Mouse (Mus musculus) heart, embryonic 12.5 days (tissue): ENCODE measurements around the gene Emc6. TPM values are rescaled to one million over a fixed set of nuclear protein-coding genes. Genes with fewer than 3 reads are reported as not detected.
A peak's percentile ranks its signal among the peaks of the same experiment; 100 is the strongest.

Source experiments
- ATAC-seq: fragments of 200-750 bp; cut with Nextera tagmentation; 2 replicates; pipeline ENCODE4 v1.8.0; 2017; ENCODE audit warnings: moderate TSS enrichment, moderate library complexity; ENCODE audit not compliant: insufficient number of reproducible peaks, low FRiP score
- H3K27ac ChIP-seq: fragments of 300-500 bp; sonication (generic); 2 replicates; pipeline ENCODE4 v1.5.1; 2016; ENCODE audit warnings: mild to moderate bottlenecking, moderate library complexity; ENCODE audit not compliant: poor library complexity, severe bottlenecking
- H3K27me3 ChIP-seq: fragments of 300-500 bp; sonication (generic); replicated peaks from 2 replicates; pipeline ENCODE4 v1.6.1; 2016; ENCODE audit warnings: mild to moderate bottlenecking, moderate library complexity
- H3K36me3 ChIP-seq: fragments of 300-500 bp; sonication (generic); 2 replicates; pipeline ENCODE4 v1.6.1; 2016; ENCODE audit warnings: mild to moderate bottlenecking, moderate library complexity
- H3K4me1 ChIP-seq: fragments of 300-500 bp; sonication (generic); replicated peaks from 2 replicates; pipeline ENCODE4 v1.6.1; 2016; ENCODE audit warnings: mild to moderate bottlenecking
- H3K4me2 ChIP-seq: fragments of 300-500 bp; sonication (generic); 2 replicates; pipeline ENCODE4 v1.6.1; 2016; ENCODE audit warnings: mild to moderate bottlenecking, moderate library complexity
- H3K4me3 ChIP-seq: fragments of 300-500 bp; sonication (generic); 2 replicates; pipeline ENCODE4 v1.5.1; 2016; ENCODE audit warnings: mild to moderate bottlenecking
- H3K9ac ChIP-seq: fragments of 300-500 bp; sonication (generic); 2 replicates; pipeline ENCODE4 v1.6.1; 2016; ENCODE audit warnings: mild to moderate bottlenecking, moderate library complexity
- H3K9me3 ChIP-seq: fragments of 300-500 bp; sonication (generic); replicated peaks from 2 replicates; pipeline ENCODE4 v1.6.1; 2016; ENCODE audit warnings: mild to moderate bottlenecking, moderate library complexity
- WGBS: fragments of 180-500 bp; shearing (Covaris S2); methylation state at CpG from one replicate; pipeline ENCODE4 v1.1.7; 2016; 5-methylcytosine and 5-hydroxymethylcytosine counted together
- polyA plus RNA-seq: library from polyadenylated mRNA; unstranded; fragments of >200 nt; fragmentation: Nextera tagmentation; extraction: Ambion mirVana; gene quantifications from 2 replicates; pipeline ENCODE4 v1.2.1, GENCODE M21; 2016

Gene Emc6
- polyA plus RNA-seq, 1 experiment from 2014 or later = 101 TPM

DNA sequence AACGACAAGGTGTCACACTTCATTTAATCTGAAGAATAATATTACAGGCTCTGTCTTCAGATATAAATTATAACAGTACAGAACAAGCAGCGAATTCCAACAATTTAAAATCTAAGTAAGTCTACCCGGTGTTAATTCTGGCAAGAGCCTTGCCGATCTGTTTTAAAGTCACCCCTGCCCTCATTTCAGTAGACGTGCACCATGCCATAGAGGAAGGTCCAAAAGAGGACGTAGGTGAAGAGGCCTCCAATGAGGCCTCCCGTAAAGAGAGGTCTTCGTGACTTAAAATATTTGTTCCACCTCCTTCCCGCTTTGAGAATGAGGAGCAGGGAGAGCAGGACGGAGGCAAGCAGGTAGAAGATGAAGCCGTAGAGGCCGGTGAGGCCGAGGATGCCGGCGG is 651 bp downstream of the Emc6 start:
- Histone ChIP-seq H3K4me1 (peaks cover 39% of the 10 kb centered on the region), H3K4me3 (peak overlapping the region; percentile 95), H3K36me3 (peaks cover 30% of the 10 kb centered on the region), H3K9ac (peak overlapping the region; percentile 98), H3K9me3 (no peaks in the 10 kb centered on the region), H3K27ac (peak overlapping the region; percentile 78), H3K27me3 (no peaks in the 10 kb centered on the region), H3K4me2 (peak overlapping the region; percentile 81)
- 1% methylated on average over 15 of the region's 15 CpGs for WGBS
- no peak for ATAC-seq

DNA sequence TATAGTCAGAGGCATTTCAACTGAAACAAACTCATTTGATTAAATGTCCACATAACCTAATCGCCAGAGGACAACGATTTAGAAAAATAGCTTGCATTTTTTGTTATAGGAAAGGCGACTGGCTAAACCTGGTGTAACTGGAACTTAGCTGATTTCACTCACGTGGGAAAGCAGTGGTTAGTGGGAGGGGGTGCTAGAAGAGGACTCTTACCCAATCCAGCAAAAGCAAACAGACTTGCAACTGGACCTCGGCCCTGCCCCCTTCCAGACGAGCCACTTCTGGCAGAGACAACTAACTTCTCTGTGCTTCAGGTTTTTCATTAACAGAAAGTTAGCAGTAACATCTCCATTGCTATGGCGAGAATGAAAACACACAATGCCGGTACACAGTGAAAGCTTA is 1.2 kb downstream of the Emc6 start:
- H3K27ac ChIP-seq = no peak overlapping the region
- no peaks in the 10 kb centered on the region for H3K27me3 ChIP-seq
- H3K9me3 ChIP-seq = no peaks in the 10 kb centered on the region
- H3K4me1 ChIP-seq = peaks cover 39% of the 10 kb centered on the region
- 43% methylated on average over 8 of the region's 8 CpGs for WGBS
- H3K9ac ChIP-seq = peak overlapping the region; percentile 98
- ATAC-seq = no peak
- H3K36me3 ChIP-seq = peaks cover 28% of the 10 kb centered on the region
- peak overlapping the region; percentile 81 for H3K4me2 ChIP-seq
- H3K4me3 ChIP-seq = peak overlapping the region; percentile 95

DNA sequence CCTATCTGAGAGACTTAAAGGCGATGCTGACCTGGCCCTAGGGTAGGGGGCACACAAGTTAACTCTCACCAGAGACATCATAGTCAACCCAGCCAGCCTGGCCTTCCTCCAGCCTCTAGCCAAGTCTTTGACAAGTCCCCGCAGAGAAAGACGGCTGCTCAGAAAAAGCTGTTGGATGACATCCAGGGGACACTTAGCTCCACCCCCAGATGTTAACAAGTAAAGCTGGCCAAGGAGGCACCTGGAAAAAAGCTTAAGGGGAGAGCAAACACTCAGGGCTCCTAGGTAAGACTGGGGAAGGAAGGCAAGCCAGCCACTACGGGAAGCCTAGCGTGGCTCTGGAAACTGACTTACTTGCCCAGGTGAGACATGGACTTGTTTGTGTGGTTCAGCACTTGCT is 4.7 kb downstream of the Emc6 start:
- Histone ChIP-seq H3K4me3 (no peak overlapping the region), H3K27me3 (no peaks in the 10 kb centered on the region), H3K27ac (peak overlapping the region; percentile 10; the same call in 1 of the 2 replicates), H3K4me1 (peaks cover 21% of the 10 kb centered on the region), H3K9me3 (no peaks in the 10 kb centered on the region), H3K36me3 (peaks cover 17% of the 10 kb centered on the region), H3K4me2 (no peak overlapping the region), H3K9ac (no peak overlapping the region)
- WGBS = 56% methylated on average over 5 of the region's 5 CpGs
- no peak for ATAC-seq

DNA sequence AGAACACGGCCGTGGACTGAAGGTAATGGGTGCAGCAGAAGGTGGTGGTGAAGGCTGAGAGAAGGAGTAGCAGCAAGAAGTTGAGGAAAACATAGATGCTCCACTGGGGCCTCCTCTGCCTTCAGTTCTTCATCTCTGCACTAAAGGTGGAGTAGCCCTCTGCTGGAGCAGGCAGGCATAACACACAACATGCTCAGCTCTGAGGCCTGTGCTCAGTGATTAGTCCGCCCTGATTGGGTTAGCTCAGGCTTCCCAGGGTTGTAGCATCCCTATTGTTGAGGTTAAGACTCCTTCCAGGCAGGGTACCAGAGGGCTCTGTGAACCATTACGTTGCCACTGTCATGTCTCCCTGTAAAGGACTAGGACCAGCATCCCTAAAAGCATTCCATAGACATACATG is 7.6 kb downstream of the Emc6 start:
- no peak overlapping the region for H3K9ac ChIP-seq
- no peak overlapping the region for H3K4me2 ChIP-seq
- peaks cover 19% of the 10 kb centered on the region for H3K4me1 ChIP-seq
- peaks cover 9% of the 10 kb centered on the region for H3K36me3 ChIP-seq
- H3K27ac ChIP-seq = no peak overlapping the region
- WGBS = 41% methylated on average over 4 of the region's 4 CpGs
- no peaks in the 10 kb centered on the region for H3K27me3 ChIP-seq
- ATAC-seq = no peak; the same call in 1 of the 2 replicates
- H3K9me3 ChIP-seq = no peaks in the 10 kb centered on the region
- H3K4me3 ChIP-seq = no peak overlapping the region

DNA sequence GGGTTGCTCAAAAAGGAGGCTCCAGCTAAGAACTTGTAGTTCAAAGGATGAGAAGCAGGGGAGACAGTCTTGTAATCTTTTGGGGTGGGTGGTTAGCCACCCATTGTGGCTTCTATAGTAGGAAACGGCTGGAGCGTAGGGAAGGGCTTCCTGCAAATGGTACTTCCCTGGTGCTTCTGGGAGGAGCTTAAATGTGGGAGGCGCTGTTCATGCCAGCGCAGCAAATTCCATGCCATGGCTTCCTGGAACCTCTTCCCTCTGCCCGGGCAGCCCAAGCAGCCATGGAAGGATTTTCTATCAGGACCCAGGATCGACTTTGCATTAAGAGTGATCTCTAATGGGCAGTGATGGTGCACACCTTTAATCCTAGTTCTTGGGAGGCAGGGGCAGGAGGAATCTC is 8.3 kb downstream of the Emc6 start:
- Histone ChIP-seq H3K4me2 (no peak overlapping the region), H3K36me3 (peaks cover 8% of the 10 kb centered on the region), H3K27me3 (no peaks in the 10 kb centered on the region), H3K27ac (no peak overlapping the region), H3K9me3 (no peaks in the 10 kb centered on the region), H3K4me3 (no peak overlapping the region), H3K9ac (no peak overlapping the region), H3K4me1 (peaks cover 19% of the 10 kb centered on the region)
- 74% methylated on average over 6 of the region's 6 CpGs for WGBS
- ATAC-seq = no peak

DNA sequence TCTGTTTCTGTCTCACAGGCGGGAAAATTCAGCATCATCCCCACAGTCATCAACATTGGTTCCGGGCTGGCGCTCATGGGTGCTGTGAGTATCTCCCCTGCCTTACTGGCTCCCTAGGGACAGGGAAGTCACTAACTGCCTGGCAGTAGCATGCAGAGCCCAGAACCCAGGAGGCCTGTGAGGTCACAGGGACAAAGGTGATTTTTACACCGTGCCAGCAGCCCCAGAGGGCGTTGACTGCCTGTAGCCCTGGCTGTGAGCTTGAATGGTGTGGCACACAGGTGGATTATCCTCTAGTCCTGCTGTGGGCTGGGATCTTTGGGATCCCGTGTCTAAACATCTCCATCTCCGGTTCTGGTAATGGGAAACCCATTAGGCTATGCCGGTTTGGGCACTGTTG is 8.8 kb downstream of the Emc6 start:
- Histone ChIP-seq H3K4me3 (no peak overlapping the region), H3K9ac (no peak overlapping the region), H3K36me3 (peaks cover 8% of the 10 kb centered on the region; the same call in 1 of the 2 replicates), H3K4me1 (peaks cover 19% of the 10 kb centered on the region), H3K4me2 (no peak overlapping the region), H3K27me3 (no peaks in the 10 kb centered on the region), H3K9me3 (no peaks in the 10 kb centered on the region), H3K27ac (no peak overlapping the region)
- WGBS = 80% methylated on average over 8 of the region's 8 CpGs
- no peak for ATAC-seq

DNA sequence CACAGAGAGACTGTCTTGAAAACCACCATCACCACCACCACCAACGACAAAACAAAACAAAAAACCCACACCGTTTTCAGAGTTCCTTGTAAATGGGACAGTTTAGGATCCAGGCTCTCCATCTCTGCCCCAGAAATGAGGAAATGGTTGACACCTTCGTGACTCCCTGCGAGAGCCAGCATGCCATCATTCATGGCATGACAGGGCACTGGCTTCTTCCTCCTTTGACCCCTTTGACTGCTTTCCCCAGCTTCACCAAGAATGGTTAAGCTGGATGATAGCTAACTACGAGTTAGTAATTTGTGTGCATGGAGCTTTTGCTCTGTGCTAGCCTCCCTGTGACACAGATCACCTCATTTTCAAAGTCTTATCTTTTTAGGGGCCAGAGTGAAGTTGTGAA is 14.6 kb downstream of the Emc6 start:
- no peak overlapping the region for H3K9ac ChIP-seq
- H3K4me1 ChIP-seq = peaks cover 27% of the 10 kb centered on the region
- H3K9me3 ChIP-seq = no peaks in the 10 kb centered on the region
- peaks cover 39% of the 10 kb centered on the region for H3K27me3 ChIP-seq
- no peaks in the 10 kb centered on the region for H3K36me3 ChIP-seq
- no peak overlapping the region for H3K4me2 ChIP-seq
- 72% methylated on average over 5 of the region's 5 CpGs for WGBS
- H3K4me3 ChIP-seq = no peak overlapping the region
- ATAC-seq = no peak
- no peak overlapping the region for H3K27ac ChIP-seq

DNA sequence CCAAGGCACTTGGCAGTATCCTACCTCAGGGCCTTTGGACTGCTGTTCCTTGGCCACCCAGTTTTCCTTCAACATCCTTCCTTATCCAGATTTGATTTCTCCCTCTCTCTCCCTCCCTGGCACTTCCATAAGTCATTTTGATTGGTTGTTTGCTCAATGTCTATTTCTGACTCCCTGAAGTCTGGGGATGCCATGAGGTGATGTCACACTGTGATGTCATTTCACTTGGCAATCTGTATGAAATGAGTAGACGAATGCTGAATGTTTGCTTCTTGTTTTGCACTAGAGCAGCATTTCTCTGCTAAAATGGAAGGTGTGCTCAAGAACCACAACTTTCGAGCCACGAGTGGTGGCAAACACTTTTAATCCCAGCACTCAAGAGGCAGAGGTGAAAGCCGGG is 15.2 kb downstream of the Emc6 start:
- H3K4me2 ChIP-seq = no peak overlapping the region; the same call in 1 of the 2 replicates
- H3K4me3 ChIP-seq = no peak overlapping the region
- ATAC-seq = no peak
- no peaks in the 10 kb centered on the region for H3K9me3 ChIP-seq
- H3K9ac ChIP-seq = no peak overlapping the region
- peaks cover 22% of the 10 kb centered on the region for H3K4me1 ChIP-seq
- H3K27me3 ChIP-seq = peaks cover 46% of the 10 kb centered on the region
- no peaks in the 10 kb centered on the region for H3K36me3 ChIP-seq
- WGBS = 78% methylated on average over 4 of the region's 4 CpGs
- H3K27ac ChIP-seq = no peak overlapping the region

DNA sequence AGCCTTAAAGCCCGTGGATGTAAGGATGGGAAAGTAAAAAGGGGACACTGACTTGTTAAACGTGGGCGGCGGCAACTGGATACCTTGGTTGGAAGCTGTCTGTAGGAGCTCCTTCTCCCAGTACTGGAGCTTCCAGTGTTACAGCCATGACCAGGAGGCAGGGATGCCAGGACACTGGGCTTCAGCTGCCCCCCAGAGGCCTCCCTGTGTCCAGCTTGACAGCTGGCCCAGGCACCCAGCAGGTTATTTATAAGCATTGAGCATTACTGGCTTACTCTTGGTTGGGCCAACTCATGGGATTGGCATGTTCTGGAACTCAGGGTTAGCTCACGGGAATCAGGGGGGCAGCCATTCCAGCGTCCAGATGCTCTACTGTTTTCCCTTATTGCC is 16.0 kb downstream of the Emc6 start:
- no peaks in the 10 kb centered on the region for H3K36me3 ChIP-seq
- H3K4me1 ChIP-seq = peaks cover 20% of the 10 kb centered on the region
- H3K9me3 ChIP-seq = no peaks in the 10 kb centered on the region
- H3K9ac ChIP-seq = peak overlapping the region; percentile 81
- H3K4me2 ChIP-seq = peak overlapping the region; percentile 94
- H3K27me3 ChIP-seq = peaks cover 48% of the 10 kb centered on the region
- peak overlapping the region; percentile 57 for H3K4me3 ChIP-seq
- 0 out of 2 replicates have a peak overlapping the region, but pooled peaks have one; percentile 20 for H3K27ac ChIP-seq
- no peak for ATAC-seq
- WGBS = 18% methylated on average over 6 of the region's 6 CpGs

DNA sequence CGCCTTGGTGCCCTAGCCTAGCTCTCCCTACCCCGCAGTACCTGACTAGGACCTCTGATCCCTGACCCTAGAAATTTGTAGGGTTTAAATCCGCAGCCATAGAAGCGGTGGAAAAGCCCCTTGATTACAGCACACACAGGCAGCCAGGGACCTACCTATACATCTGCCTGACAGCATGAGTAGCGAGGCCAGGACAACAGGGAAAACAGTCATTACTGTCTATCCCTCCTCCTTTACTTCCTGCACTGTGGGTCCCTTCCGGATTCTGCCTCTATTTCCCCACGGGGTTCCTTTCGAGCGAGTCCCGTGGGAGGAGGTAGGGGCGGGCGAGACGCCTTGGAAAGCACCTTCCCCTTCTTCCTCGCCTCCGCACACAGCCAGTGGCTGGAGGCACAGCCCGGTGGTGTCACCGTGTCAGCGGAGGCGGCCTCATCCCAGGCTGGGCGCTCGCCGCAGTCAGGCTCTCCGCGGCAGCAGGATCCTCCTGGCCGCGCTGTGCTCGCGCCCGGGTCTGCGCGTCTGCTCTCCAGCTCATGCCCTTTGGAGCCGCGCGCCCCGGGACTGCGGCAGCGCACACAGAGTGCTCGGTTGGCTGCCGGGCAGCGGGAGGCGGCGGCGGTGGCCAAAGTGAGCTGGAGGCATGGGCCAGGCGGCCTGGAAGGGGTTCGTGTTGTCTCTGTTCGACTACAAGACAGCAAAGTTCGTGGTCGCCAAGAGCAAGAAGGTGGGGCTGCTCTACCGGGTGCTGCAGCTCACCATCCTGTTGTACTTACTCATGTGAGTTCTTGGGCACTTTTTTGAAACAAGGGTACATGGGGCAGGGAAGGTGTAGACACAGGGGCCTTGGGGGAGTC is 16.7 kb downstream of the Emc6 start, which contains the start of gene P2rx5:
Gene P2rx5, plus strand, starts transcription at position 465 of the 854 bp plus-strand sequence.
- ATAC-seq = peak; percentile 67
- Histone ChIP-seq H3K36me3 (no peaks in the 10 kb centered on the region), H3K9me3 (no peaks in the 10 kb centered on the region), H3K4me2 (peak within 1 kb of the TSS; percentile 94), H3K4me1 (peaks cover 20% of the 10 kb centered on the region), H3K27me3 (peaks cover 50% of the 10 kb centered on the region), H3K9ac (peak within 1 kb of the TSS; percentile 81), H3K4me3 (peak within 1 kb of the TSS; percentile 57), H3K27ac (0 out of 2 replicates have a peak within 1 kb of the TSS, but pooled peaks have one; percentile 20)
- WGBS = 3% methylated on average over 49 of the region's 49 CpGs

DNA sequence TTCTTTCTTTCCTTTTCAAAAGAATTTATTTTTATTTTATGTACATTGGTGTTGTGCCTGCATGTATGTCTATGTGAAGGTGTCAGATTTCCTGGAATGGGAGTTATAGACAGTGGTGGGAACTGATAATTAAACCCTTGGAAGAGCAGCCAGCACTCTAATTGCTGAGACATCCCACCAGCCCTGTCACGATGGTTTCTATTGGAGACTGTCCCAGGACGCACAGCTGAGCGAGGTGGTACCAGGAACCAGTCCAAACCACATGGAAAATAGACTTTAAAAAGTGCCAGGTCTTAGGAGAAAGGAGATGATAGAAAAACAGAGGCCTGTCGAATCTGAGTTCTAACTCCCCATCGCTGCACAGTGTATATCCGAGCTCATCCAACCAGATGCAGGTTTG is 21.8 kb downstream of the Emc6 start:
- Histone ChIP-seq H3K4me3 (no peak overlapping the region), H3K27me3 (peaks cover 38% of the 10 kb centered on the region), H3K36me3 (no peaks in the 10 kb centered on the region), H3K9ac (no peak overlapping the region), H3K4me1 (peaks cover 4% of the 10 kb centered on the region), H3K4me2 (no peak overlapping the region), H3K27ac (no peak overlapping the region), H3K9me3 (no peaks in the 10 kb centered on the region)
- no peak for ATAC-seq
- 73% methylated on average over 6 of the region's 6 CpGs for WGBS
